Mouse (Mus musculus) embryonic fibroblast, embryonic 13.5 days (primary cell): ENCODE measurements around the gene Hpcal1. TPM values are rescaled to one million over a fixed set of nuclear protein-coding genes. Genes with fewer than 3 reads are reported as not detected.

Experiments
- H3K27ac ChIP-seq: 2 replicates; pipeline ENCODE4 v1.5.1; 2012; ENCODE audit warnings: low read length, control low read depth, inconsistent platforms; ENCODE audit not compliant: insufficient read depth
- H3K4me1 ChIP-seq: 2 replicates; pipeline ENCODE4 v1.6.1; 2011; ENCODE audit warnings: low read length; ENCODE audit not compliant: control insufficient read depth, insufficient read depth
- H3K4me3 ChIP-seq: 2 replicates; pipeline ENCODE4 v1.5.1; 2011; ENCODE audit warnings: mild to moderate bottlenecking, control low read depth, low read length; ENCODE audit not compliant: insufficient read depth
- CTCF ChIP-seq: IDR thresholded peaks from 2 replicates; pipeline ENCODE4 v1.5.1; 2011; ENCODE audit warnings: mild to moderate bottlenecking, control low read depth, low read length, moderate library complexity, borderline replicate concordance; ENCODE audit not compliant: insufficient read depth
- POLR2A ChIP-seq: IDR thresholded peaks from 2 replicates; pipeline ENCODE4 v1.6.1; 2011; ENCODE audit warnings: low read depth, mild to moderate bottlenecking, control low read depth, low read length, moderate library complexity
- polyA plus RNA-seq: library from polyadenylated mRNA; stranded (reverse); fragments of >200 nt; gene quantifications from 2 replicates; pipeline ENCODE4 v1.2.4, GENCODE M21; 2011; ENCODE audit warnings: low read depth; ENCODE audit not compliant: missing spikeins, insufficient read length

Gene Hpcal1
- polyA plus RNA-seq, 1 experiment = 41.1 TPM

DNA sequence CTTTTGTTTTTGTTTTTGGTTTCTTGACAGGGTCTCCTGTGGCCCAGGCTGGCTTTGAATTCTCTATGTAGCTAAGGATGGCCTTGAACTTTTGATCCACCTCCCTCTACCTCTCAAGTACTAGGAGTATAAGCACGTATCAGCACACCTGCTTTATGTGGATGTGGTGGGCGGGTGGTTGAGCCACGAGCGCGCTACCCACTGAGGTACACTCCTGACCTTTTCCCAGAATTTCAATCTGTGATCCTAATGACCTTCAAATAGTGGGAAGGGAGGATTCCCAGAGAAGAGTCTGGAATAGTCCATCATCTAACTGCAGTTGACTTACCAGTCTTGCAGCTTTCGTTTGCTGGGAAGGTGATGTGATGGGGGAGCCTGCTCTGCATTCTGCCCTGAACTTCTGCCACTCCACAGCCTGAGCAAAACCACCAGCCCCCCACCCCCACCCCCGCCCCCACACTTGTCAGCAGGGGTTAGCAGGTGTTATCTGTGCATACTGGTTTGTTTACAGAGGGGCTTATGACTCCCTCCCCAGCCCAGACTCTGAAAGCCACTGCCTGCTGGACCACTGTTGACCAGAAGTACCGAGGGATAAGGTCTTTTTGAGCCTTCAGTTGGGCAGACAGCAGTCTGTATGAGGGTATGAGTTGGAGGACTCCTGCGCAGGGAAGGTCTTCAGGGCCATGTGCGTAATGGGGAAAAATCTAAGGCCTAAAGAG is 46.4 kb downstream of the Hpcal1 start:
- Histone ChIP-seq H3K4me1 (peaks cover 8% of the 10 kb centered on the region; the same call in 1 of the 2 replicates), H3K27ac (no peak overlapping the region), H3K4me3 (no peak overlapping the region)
- TF ChIP-seq CTCF (no peak), POLR2A (no peak)

DNA sequence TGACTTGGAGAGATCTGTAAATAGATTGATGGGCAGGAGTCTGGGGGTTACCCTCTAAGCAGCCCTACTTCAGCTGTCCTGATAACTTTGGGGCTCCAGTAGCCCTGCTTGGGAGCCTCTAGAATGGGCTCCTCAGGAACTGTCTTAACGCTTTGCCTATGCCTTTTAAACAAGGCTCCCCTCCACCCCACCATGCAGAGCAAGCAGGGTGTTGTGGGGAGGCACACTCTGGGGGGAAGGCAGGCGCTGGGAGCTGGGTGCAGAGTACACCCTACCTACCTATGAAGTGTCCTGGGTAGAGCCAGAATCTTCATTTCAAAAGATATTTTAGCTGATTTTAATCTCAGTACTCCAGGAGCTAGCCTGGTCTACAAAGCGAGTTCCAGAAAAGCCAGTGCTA is 47.2 kb downstream of the Hpcal1 start:
- Histone ChIP-seq H3K27ac (no peak overlapping the region), H3K4me3 (no peak overlapping the region), H3K4me1 (peaks cover 4% of the 10 kb centered on the region; the same call in 1 of the 2 replicates)
- TF ChIP-seq POLR2A = no peak
- TF ChIP-seq CTCF = no peak

DNA sequence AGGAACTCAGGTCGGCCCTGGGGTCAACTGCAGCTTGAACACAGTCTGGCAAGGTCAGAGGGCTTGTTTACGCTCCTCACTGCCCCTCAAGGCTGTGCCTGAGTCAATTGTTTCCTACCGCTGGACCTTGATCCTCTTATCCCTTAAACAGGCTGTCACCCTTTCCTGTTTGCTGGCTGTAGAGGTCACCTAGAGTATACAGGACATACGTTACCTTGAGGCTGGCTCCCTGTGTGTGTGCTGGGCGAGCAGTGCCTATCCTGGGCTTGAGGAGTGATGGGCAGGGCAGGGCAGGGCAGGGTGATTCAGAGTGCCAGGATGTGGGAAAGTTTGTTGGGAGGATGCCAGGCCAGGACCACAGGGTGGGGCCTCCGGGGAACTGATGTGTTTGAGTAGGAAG is 47.8 kb downstream of the Hpcal1 start:
- H3K4me1 ChIP-seq = peaks cover 4% of the 10 kb centered on the region; the same call in 1 of the 2 replicates
- no peak overlapping the region for H3K27ac ChIP-seq
- TF ChIP-seq POLR2A (no peak), CTCF (no peak)
- no peak overlapping the region for H3K4me3 ChIP-seq

DNA sequence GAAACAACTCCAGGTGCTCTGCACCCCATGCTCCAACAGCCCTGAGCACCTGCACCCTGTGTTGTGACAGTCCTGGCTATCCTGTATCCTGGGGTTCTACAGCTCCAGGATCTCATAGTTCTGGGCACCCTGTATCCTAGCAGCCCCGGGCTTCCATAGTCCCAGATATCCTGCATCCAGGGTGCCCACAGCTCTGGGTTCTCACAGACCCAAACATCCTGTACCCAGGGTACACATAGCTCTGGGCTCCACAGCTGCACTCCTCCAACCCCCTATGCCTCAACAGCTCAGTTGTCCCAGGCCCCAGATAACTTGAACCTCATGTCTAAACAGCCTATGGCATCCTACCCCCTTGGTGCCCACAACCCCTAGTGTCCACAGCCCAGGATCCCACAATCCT is 49.6 kb downstream of the Hpcal1 start:
- H3K4me1 ChIP-seq = no peaks in the 10 kb centered on the region
- H3K4me3 ChIP-seq = no peak overlapping the region
- H3K27ac ChIP-seq = no peak overlapping the region
- no peak for TF ChIP-seq POLR2A
- TF ChIP-seq CTCF = no peak

DNA sequence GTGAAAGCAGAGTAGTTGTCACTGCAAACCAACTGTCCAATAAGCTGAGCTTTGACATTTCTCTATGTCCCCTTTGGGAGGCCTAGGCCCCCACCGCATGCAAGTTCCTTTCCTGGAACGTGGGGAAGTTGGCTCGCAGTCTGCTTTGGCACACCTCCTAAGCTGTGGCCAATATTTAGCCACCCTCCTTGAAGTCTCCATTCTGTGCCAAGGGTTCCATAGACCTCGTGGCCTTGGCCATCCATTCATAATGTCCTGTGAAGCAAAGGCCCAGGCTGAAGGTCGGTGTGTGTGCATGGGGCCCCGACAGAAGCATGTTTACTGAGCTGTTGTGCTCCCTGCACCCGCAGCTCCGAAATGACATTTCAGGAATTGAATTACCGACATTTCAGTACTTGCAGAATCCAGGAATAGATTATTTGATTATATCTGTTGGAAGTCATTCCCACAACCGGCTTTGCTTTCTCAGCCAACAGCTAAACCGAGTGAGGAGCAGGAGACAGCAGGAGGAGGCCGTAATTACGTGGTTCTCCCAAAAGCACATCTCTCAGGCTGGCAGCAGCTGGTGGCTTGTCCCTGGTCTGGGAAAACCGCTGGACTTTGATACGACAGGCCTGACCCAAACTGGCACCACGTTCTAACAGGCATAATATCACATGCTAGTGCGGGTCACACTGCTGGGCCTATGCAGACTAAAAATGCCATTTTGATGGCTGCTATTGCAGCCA is 51.1 kb downstream of the Hpcal1 start:
- H3K27ac ChIP-seq = no peak overlapping the region
- TF ChIP-seq CTCF (no peak), POLR2A (no peak)
- H3K4me1 ChIP-seq = no peaks in the 10 kb centered on the region; the same call in 1 of the 2 replicates
- no peak overlapping the region for H3K4me3 ChIP-seq

DNA sequence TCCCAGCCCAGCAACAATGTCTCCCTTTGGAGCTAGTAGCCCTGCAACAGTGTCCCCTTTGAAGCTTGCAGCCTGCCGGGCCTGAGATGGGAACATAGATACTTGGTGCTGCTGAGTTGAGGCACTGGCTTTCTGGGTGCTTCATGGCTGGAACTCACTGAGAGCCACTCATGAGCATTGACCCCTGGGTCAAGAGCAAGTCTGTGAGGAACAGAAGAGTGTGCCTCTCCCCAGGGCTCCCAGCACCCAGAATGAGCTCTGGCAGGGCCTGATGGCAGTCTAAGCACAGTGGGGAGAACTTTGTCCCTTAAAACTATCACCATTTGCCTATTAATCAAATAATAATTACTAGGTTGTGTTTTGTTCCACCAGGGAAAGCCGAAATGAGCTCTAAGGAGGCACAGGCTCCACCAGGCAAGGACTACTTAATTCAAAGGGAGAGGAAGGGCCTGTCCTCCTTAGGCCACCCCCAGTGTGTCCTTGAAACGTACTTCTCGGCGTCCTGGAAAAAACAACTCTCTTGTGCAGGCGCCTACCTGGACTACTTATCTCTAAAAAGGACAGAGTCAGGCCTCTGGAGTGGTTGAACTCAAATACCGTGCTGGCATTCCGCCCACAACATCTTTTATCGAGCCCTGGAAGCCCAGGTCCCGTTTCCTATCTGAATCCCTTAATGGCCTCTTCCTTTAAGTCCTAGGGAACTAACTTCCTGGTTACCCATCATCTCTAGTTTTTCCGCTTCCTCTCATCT is 52.1 kb downstream of the Hpcal1 start:
- Histone ChIP-seq H3K4me3 (no peak overlapping the region), H3K27ac (no peak overlapping the region), H3K4me1 (peaks cover 5% of the 10 kb centered on the region; the same call in 1 of the 2 replicates)
- TF ChIP-seq POLR2A (no peak), CTCF (no peak)

DNA sequence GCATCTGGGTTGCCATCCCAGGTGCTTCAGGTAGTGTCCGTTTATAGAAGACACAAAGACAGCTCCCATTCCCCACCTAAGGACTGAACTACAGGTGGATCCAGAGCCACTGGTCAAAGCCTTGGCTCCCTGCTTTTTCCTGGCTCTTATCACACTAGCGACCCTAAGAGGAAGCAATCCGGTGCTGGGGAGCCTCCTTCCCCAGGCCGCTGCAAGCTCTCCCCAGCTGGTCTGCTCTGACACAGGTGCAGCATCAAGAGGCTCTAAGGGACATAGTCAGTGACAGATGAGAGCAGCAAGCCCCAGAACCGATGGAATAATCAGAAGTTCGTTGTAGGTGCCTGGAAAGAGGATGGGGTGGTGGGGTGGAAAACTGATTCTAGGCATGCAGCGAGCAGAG is 54.8 kb downstream of the Hpcal1 start:
- TF ChIP-seq POLR2A (no peak), CTCF (no peak)
- Histone ChIP-seq H3K4me3 (no peak overlapping the region), H3K4me1 (peaks cover 21% of the 10 kb centered on the region; the same call in 1 of the 2 replicates), H3K27ac (no peak overlapping the region)

DNA sequence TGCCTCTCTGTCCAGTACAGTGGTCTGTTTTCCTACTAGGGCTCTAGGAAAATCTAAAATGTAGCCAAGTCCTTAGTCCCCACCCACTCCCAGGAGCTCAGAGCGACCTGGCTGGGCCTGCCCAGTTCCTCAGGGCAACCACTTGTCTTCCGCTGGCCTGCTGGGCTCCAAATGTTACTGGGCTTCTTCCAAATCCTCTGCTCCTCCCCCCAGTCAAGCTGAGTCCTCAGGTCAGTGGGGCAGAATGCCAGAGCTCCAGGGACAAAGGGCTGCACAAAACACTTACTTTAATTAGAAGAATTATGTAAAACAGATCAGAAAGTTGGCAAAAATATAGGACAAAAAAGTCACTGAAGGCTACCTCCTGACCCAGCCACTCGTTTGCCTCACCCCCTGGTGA is 56.1 kb downstream of the Hpcal1 start:
- Histone ChIP-seq H3K27ac (no peak overlapping the region), H3K4me1 (peaks cover 24% of the 10 kb centered on the region; the same call in 1 of the 2 replicates), H3K4me3 (no peak overlapping the region)
- TF ChIP-seq CTCF (no peak), POLR2A (no peak)

DNA sequence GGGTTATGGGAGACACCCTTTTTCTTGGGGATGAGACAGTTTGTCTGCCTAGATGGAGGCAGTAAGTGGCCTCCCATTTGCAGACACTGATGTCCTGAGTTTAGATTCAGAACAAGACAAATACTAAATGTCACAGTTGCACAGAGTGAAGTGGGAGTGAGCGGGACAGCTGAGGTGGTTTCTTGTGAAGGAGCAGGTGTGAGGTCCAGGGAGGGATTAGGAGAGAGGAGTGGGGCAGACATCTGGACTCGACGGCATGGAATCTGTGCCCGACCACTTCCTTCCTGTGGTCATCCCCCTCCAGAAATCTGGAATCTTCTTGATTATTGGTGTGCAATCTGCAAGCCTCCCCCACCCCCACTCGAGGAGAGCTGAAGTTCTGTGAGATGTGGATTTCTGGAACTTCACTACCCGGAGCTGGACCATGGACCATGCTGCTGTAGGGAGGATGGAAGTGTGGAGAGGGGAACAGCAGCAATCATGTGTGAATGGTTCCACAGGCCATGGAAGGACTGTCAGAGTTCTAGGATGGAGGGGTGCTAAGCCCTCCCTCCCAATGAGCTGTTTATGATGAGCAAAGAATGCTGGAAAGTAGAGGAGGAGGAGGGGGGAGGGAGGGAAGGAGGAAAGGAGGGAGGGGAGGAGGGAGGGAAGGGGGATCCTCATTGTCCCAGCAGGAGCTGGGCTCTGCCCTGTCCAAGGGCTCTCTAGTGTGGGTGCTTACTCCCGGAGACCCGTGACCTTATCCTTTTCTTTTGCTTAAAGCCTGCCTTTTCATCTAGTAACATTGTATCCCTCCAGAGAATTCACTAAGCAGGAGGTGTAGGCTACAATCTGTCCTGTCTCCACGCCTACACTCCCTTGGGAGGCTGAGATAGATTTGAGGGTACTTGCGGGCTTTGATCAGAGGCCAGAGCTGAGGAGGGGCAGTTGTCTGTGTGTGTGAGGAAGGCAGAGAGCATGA is 56.8 kb downstream of the Hpcal1 start:
- peaks cover 24% of the 10 kb centered on the region; the same call in 1 of the 2 replicates for H3K4me1 ChIP-seq

More for the DNA sequence above, 56.8 kb downstream of the Hpcal1 start:
- H3K27ac ChIP-seq = no peak overlapping the region
- no peak overlapping the region for H3K4me3 ChIP-seq
- TF ChIP-seq POLR2A = no peak
- TF ChIP-seq CTCF = no peak
